Mouse (Mus musculus): ENCODE data around the gene Olfr1280.
"Not testable (repeated sequence)": the region's sequence is repeated elsewhere in the genome, so short reads cannot be mapped to it uniquely, and the experiment has no call there.

The Olfr1280 gene

GRCm38 (mm10) chr2:111313717-111314116, at the start of gene Olfr1280:
Olfr1280 (plus strand) TSS chr2:111314017.
- no peak for DNase-seq (ENCODE audit: low spot score)

GRCm38 (mm10) chr2:111274006-111274405, 39.8 kb upstream of the Olfr1280 start, which contains the start of gene Olfr1277:
Olfr1277 (minus strand) TSS chr2:111274106.
- DNase-seq (ENCODE audit: low spot score): no peak

- DNase-seq (ENCODE audit: low spot score): no peak
Measured at GRCm38 (mm10) chr2:111289836-111290235, 24.0 kb upstream of the Olfr1280 start, which contains the start of gene Olfr1278. Olfr1278 (plus strand) TSS chr2:111290136.

- no peak for DNase-seq (ENCODE audit: low spot score)
Measured at GRCm38 (mm10) chr2:111298541-111298940, 15.3 kb upstream of the Olfr1280 start.

GRCm38 (mm10) chr2:111300374-111300773, 13.4 kb upstream of the Olfr1280 start, which contains the start of gene Olfr1279:
Olfr1279 (plus strand) TSS chr2:111300635.
- no peak for DNase-seq (ENCODE audit: low spot score)

- no peak for DNase-seq (ENCODE audit: low spot score)
Measured at GRCm38 (mm10) chr2:111326220-111326619, 12.4 kb downstream of the Olfr1280 start, which contains the start of gene Olfr1281. Olfr1281 (plus strand) TSS chr2:111326520.

GRCm38 (mm10) chr2:111333721-111334120, 19.9 kb downstream of the Olfr1280 start:
- DNase-seq (ENCODE audit: low spot score): not testable (repeated sequence)

GRCm38 (mm10) chr2:111335976-111336375, 22.2 kb downstream of the Olfr1280 start, which contains the start of gene Olfr1282:
Olfr1282 (minus strand) TSS chr2:111336076.
- DNase-seq (ENCODE audit: low spot score): no peak

GRCm38 (mm10) chr2:111366490-111366889, 52.7 kb downstream of the Olfr1280 start, which contains the start of gene Olfr1283:
Olfr1283 (plus strand) TSS chr2:111366790.
- DNase-seq (ENCODE audit: low spot score): no peak

GRCm38 (mm10) chr2:111375222-111375621, 61.4 kb downstream of the Olfr1280 start, which contains the start of gene Olfr1284:
Olfr1284 (plus strand) TSS chr2:111375522.
- no peak for DNase-seq (ENCODE audit: low spot score)
